Mouse (Mus musculus) gastrocnemius, adult 18-20 months (tissue): ENCODE data around the gene Cela3a. TPM values are rescaled to one million over a fixed set of nuclear protein-coding genes. Genes with fewer than 3 reads are reported as not detected.

Experiments
- DNase-seq: peaks from one replicate; pipeline ENCODE4 v3.0.0; 2021; ENCODE audit warnings: low spot score
- total RNA-seq, 2 experiments: library from RNA; stranded (reverse); gene quantifications; 2 replicates each; pipeline ENCODE4 v1.2.3; 2021

Cela3a gene
- total RNA-seq, 2 experiments from 2014 or later = not detected

DNA sequence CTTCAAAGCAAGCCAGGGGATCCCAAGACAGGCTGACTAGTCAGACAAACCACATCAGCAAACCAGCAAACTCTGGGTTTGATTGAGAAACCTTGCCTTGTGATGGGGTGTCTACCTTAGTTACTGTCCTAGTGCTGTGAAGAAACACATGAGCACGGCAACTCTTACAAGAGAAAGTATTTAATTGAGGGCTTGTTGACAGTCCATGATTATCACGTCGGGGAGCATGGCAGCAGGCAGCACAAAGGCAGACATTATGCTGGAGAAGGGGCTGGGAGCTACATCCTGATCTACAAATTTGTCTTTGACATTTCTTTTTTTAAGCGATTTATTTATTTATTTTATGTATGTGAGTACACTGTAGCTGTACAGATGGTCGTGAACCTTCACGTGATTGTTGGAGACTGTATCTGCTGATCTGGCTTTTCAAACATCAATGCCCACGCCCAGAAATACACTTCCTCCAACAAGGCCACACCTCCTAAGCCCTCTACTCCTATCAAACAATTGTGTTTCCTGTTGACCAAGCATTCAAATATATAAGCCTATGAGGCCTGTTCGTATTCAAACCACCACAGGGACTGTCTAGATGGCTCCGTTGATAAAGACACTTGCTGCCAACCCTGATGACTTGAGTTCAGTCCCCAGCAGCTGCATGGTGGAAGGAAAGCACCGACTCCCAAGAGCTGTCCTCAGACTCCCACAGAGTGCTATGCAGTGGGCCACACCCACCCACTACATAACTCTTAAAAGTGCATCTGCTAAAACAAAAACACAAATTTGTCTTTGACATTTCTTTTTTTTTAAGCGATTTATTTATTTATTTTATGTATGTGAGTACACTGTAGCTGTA lies 8.3 kb upstream of the Cela3a start:
- DNase-seq = no peak

DNA sequence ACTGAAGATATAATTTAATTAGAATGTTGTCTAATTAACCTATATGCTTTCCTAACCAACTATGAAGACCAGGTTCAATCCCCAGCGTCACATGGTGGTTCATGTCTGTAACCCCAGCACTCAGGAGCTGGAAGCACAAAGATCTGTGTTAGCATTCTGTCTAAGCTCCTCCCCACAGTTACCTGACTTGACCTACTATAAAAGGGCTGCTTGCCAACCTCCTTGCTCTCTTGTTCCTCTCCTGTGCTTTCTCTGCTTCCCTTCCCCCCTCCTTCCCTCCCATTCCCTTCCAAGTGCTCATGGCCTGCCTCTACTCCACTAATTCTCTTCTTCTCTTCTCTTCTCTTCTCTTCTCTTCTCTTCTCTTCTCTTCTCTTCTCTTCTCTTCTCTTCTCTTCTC lies 5.3 kb upstream of the Cela3a start:
- DNase-seq = no peak

DNA sequence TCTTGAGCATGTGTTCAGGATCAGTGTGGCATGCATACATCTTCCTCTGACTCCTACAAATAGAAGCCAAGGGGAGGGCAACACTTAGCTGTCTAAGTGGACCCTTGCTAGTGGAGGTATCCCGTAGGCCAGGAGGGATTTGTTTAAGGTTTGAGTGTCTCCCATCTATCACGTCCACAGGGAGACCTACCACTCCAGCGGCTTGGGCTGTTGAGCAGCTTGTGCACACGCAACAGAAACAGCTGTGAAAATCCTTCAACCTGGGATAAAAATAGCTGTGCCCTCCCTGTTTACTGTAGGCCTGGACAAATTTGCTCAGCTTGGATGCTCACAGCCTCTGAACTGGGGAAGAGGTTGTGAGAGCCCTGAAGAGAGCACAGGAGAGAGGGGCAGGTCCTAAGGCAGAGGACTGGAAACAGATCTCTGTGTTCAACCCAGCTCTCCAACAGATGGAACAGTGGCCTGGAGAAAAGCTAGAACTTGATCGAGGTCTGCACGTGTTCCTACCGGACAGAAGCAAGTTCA lies 2.7 kb upstream of the Cela3a start:
- peak; percentile 33 for DNase-seq

DNA sequence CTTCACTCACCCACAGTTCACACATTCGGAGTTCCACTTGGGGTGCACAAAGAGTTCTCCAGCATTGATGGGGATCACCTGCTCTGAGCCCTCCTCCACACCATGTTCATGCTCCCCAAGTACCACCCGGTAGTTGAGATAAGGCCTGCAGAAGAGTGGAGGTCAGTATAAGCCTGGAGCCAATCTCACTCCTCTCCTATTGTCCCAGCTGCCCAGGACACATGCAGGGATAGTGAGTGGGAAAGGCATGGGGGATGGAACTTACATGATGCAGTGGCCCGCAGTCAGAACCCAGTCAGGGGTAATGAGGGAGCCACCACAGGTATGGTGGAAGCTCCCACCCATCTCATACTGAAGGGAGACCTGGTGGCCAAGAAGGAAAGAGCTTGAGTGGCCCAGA lies 4.0 kb downstream of the Cela3a start:
- DNase-seq = no peak

GRCm38 (mm10) chr4:137396641-137397525 lies 12.7 kb downstream of the Cela3a start:
- peak; percentile 75 for DNase-seq

GRCm38 (mm10) chr4:137393378-137394135 lies 16.0 kb downstream of the Cela3a start:
- DNase-seq = peak; percentile 72

GRCm38 (mm10) chr4:137392874-137393273 lies 16.7 kb downstream of the Cela3a start:
- DNase-seq = no peak

GRCm38 (mm10) chr4:137391287-137391686 lies 18.3 kb downstream of the Cela3a start:
- no peak for DNase-seq

DNA sequence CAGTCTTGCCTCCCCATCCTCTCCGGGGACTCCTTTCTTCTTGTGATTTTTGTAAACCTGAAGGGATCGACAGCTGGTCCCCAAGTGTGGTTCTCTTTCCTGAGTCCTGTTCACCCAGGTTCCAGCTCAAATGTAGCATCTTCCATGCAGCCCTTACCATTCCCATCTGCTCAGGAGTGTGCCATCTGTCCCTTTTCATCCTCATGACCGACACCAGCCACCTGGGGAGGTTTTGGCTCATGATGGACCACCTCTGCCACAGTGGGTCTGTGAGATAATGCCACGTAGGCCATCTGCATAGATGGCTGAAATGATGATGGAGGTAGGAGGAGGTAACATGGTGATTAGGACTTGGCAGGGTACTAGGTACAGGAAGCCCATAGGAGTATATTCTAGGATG lies 19.4 kb downstream of the Cela3a start:
- no peak for DNase-seq

DNA sequence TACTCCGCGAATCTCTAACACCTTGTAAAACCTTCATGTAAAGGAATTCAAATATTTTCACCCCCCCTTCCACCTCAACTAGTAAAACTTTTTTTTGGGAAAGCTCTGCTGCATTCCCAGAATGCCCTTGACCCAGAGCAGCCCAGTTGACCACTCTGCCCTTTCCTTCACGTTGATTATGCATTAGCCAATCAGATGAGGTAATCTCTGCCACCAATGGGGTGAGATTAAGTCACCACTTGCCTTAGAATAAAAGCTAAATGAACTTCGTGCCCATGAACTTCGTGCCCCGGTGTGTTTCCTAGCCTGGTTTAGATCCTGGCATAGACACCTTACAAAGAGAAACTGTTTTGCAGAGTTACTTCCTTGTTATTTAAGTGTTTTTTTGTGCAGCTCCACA lies 20.6 kb downstream of the Cela3a start:
- peak; percentile 44 for DNase-seq

DNA sequence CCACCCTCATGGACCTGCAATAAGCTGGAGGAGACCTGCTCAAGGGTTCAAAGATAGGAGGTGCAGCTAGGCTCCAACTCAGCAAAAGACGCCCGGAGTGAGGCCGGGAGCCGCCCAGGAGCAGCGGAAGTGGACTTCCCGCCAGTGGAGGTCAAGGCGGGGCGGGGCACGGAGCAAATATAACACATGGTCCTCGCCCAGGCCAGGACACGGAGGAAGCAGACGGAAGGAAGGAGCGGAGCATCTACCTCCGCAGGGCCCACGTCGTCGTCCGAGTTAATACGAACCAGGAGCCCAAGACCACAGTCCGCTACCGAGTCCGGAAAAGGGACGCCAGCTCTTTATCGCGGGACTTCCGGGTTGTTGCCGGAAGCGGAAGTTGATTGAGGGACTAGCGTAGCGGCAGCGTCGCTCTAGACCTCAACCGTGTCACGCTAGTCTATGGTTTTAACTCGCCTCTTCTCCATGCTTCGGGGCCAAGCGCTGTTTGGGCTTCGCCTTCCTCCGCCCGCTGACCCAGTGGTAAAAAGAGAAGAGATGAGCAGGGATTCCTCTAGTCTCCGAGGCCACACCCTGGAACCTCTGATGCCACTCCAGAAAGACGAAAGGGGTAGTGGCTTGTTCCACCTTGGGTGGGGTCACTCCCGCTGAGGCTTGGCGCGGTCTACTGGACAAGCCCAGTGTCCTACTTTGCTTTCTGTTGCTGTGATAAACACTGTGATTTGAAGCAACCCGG lies 21.4 kb downstream of the Cela3a start:
- peak; percentile 89 for DNase-seq

GRCm38 (mm10) chr4:137387482-137388058 lies 22.0 kb downstream of the Cela3a start:
- DNase-seq = no peak

GRCm38 (mm10) chr4:137380702-137381605 lies 28.6 kb downstream of the Cela3a start:
- no peak for DNase-seq

GRCm38 (mm10) chr4:137379713-137380255 lies 29.8 kb downstream of the Cela3a start:
- no peak for DNase-seq

DNA sequence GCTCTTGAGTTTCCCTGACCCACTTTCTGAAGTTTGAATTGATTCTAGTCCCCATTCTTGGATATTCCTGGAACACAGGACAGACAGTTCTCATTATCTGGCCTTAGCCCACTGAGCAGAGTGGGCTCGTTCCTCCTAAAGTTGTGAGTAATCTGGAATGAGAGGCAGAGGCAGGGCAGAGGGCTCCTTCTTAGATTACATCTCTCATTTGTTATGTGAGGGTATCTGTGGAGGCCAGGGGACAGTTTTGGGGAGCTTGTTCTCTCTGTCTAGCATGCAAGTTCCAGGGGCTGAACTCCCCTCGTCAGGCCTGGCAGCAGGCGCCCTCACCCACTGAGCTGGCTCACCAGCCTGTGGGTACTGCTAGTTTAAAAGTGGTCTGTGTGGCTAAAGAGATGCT lies 30.5 kb downstream of the Cela3a start:
- no peak for DNase-seq

DNA sequence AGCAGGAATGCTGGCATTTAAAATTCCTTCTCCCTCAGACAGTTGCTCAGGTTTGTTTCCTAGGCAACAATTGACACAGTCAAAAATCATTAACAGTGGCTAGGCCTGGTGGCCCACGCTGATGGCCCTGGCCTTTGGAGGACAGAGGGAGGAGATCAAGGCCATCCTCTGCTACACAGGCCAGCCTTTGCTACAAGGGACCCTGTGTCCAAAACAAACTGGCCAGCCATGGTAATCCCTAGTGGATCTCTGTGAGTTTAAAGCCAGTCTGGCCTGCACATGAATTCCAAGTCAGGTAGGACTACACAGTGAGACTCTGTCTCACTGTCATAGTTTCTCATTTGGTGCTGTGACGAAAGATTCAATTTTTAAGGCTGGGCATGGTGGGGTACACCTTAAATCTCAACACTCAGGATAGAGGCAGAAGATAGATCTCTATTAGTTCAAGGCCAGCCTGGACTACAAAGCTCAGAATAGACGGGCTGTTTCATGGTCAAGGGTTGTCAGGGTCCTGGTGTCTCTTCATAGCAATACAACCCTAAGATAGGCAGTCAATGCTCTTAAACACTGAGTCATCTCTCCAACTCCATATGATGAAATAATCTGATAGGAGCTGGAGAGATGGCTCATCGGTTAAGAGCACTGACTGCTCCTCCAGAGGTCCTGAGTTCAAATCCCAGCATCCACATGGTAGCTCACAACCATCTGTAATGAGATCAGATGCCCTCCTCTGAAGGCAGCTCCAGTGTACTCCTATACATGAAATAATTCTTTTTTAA lies 31.9 kb downstream of the Cela3a start:
- no peak for DNase-seq

GRCm38 (mm10) chr4:137376778-137377177 lies 32.8 kb downstream of the Cela3a start:
- no peak for DNase-seq
